Mouse (Mus musculus) forebrain, embryonic 15.5 days (tissue): ENCODE measurements around the gene Ddah1. TPM values are rescaled to one million over a fixed set of nuclear protein-coding genes. Genes with fewer than 3 reads are reported as not detected.

Source experiments
- ATAC-seq: fragments of 200-750 bp; cut with Nextera tagmentation; replicated peaks from 2 replicates; pipeline ENCODE4 v1.8.0; 2017; ENCODE audit warnings: mild to moderate bottlenecking, moderate TSS enrichment, moderate library complexity
- H3K27ac ChIP-seq: fragments of 300-500 bp; sonication (generic); replicated peaks from 2 replicates; pipeline ENCODE4 v1.5.1; 2015; ENCODE audit warnings: mild to moderate bottlenecking, inconsistent platforms
- H3K27me3 ChIP-seq: fragments of 300-500 bp; sonication (generic); 2 replicates; pipeline ENCODE4 v1.6.1; 2015; ENCODE audit warnings: inconsistent platforms
- H3K36me3 ChIP-seq: fragments of 300-500 bp; sonication (generic); 2 replicates; pipeline ENCODE4 v1.6.1; 2015; ENCODE audit warnings: mild to moderate bottlenecking, inconsistent platforms
- H3K4me1 ChIP-seq: fragments of 300-500 bp; sonication (generic); 2 replicates; pipeline ENCODE4 v1.6.1; 2015; ENCODE audit warnings: inconsistent platforms
- H3K4me2 ChIP-seq: fragments of 300-500 bp; sonication (generic); replicated peaks from 2 replicates; pipeline ENCODE4 v1.6.1; 2015; ENCODE audit warnings: mild to moderate bottlenecking, inconsistent platforms
- H3K4me3 ChIP-seq: fragments of 300-500 bp; sonication (generic); 2 replicates; pipeline ENCODE4 v1.5.1; 2015; ENCODE audit warnings: mild to moderate bottlenecking, inconsistent platforms
- H3K9ac ChIP-seq: fragments of 300-500 bp; sonication (generic); replicated peaks from 2 replicates; pipeline ENCODE4 v1.6.1; 2015; ENCODE audit warnings: mild to moderate bottlenecking, inconsistent platforms
- H3K9me3 ChIP-seq: fragments of 300-500 bp; sonication (generic); 2 replicates; pipeline ENCODE4 v1.6.1; 2016; ENCODE audit warnings: inconsistent platforms
- WGBS: fragments of 180-500 bp; shearing (Covaris S2); methylation state at CpG from one replicate; pipeline ENCODE4 v1.1.7; 2015; ENCODE audit warnings: mixed read lengths; 5-methylcytosine and 5-hydroxymethylcytosine counted together
- polyA plus RNA-seq: library from polyadenylated mRNA; unstranded; fragments of >200 nt; fragmentation: Nextera tagmentation; extraction: Ambion mirVana; gene quantifications from 2 replicates; pipeline ENCODE4 v1.2.1, GENCODE M21; 2015

Gene Ddah1
- polyA plus RNA-seq, 1 experiment from 2014 or later = 162 TPM

DNA sequence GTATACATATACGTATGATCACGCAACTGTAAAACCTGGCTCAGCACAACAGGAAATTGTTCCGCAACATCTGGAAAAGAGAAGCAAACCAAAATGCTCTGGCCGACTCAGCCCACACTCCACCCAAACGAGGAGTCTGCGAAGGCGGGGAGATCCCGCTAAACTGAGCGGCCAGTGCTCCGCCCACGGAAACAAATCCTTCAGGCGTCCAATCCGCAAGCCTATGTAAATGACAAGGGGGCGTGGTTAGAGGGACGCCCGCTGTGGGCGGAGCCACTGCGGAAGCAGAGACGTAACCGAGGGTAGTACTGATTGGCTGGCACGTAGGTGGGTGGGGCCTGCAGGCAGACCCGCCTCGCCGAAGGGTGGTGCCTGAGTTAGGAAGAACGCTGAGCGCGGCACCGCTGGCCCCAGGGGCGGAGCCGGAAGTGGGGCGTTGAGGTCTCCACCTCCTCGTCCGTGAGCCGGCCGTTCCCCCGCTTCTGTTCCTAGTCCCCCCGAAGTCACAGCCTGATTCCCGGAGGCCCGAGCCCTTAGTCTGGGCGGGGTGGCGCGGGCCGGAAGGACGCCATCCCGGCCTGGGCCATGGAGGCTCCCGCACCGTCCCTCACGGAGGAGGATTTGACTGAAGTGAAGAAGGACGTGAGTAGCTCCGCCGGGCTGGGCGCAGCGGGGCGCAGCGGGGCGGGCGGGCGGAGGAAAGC is 165.6 kb downstream of the Ddah1 start:
- under 1% methylated on average over 55 of the region's 58 CpGs for WGBS
- ATAC-seq = peak; percentile 100

GRCm38 (mm10) chr3:145924649-145925337 is 166.3 kb downstream of the Ddah1 start:
- Histone ChIP-seq H3K27ac (peak overlapping the region; percentile 90), H3K9ac (peak overlapping the region; percentile 74), H3K36me3 (no peaks in the 10 kb centered on the region), H3K27me3 (no peaks in the 10 kb centered on the region), H3K4me3 (peak overlapping the region; percentile 67), H3K4me1 (peaks cover 20% of the 10 kb centered on the region), H3K9me3 (no peaks in the 10 kb centered on the region), H3K4me2 (peak overlapping the region; percentile 69)
- peak; percentile 11; the same call in 1 of the 2 replicates for ATAC-seq
- 5% methylated on average over 39 of the region's 39 CpGs for WGBS

More for the DNA sequence above, 165.6 kb downstream of the Ddah1 start:
- Histone ChIP-seq H3K27me3 (no peaks in the 10 kb centered on the region), H3K4me1 (peaks cover 20% of the 10 kb centered on the region), H3K36me3 (no peaks in the 10 kb centered on the region), H3K9ac (peak overlapping the region; percentile 74), H3K4me3 (peak overlapping the region; percentile 67), H3K27ac (peak overlapping the region; percentile 90), H3K4me2 (peak overlapping the region; percentile 69), H3K9me3 (no peaks in the 10 kb centered on the region)

DNA sequence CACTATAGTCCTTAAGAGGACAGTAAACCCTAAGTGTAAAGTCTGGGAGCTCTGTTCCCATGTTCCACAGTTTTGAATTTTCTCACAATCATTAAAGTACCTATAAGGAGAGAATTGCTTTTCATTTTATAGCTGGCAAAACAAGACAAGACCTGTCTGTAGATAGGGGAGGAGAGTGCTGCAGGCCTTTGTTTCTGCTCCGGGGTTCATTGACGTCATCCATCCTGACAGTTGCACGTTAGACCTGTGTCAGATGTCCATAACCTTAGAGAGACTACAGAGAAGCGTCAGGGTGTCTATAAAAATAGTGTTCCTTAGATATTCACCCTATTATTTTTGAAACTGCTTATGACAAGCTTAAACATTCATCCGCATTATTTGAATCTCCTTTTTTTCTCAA is 167.0 kb downstream of the Ddah1 start:
- Histone ChIP-seq H3K4me1 (peaks cover 20% of the 10 kb centered on the region), H3K9me3 (no peaks in the 10 kb centered on the region), H3K9ac (peak overlapping the region; percentile 74), H3K4me3 (peak overlapping the region; percentile 67), H3K4me2 (peak overlapping the region; percentile 69), H3K27me3 (no peaks in the 10 kb centered on the region), H3K36me3 (no peaks in the 10 kb centered on the region), H3K27ac (no peak overlapping the region)
- ATAC-seq = no peak
- 65% methylated on average over 5 of the region's 5 CpGs for WGBS

GRCm38 (mm10) chr3:145929525-145930400 is 171.3 kb downstream of the Ddah1 start:
- peaks cover 15% of the 10 kb centered on the region for H3K4me1 ChIP-seq
- H3K9ac ChIP-seq = no peak overlapping the region
- no peak overlapping the region for H3K4me2 ChIP-seq
- H3K9me3 ChIP-seq = no peaks in the 10 kb centered on the region
- H3K27me3 ChIP-seq = no peaks in the 10 kb centered on the region
- 76% methylated on average over 7 of the region's 7 CpGs for WGBS
- no peak for ATAC-seq
- no peak overlapping the region for H3K27ac ChIP-seq
- H3K4me3 ChIP-seq = no peak overlapping the region
- peaks cover 16% of the 10 kb centered on the region for H3K36me3 ChIP-seq

DNA sequence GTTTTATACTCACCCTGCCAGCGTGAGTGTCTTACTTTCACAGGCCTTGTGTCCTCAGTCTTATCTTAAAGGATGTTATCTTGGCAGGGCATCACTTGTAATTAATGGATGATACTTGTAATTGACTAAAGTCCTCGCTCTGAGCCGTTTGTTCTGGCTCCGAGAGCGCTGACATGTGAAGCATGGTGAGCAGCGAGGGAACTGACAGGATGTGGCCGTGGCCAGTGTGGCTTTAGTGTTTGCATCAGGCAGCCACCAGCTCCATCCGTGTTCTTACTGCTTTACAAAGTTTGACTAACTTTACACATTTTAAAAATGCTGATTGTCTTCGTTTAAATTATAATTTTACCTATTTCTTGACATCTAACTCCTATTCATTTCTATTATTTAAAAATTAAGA is 175.4 kb downstream of the Ddah1 start:
- no peaks in the 10 kb centered on the region for H3K9me3 ChIP-seq
- peaks cover 10% of the 10 kb centered on the region for H3K4me1 ChIP-seq
- H3K36me3 ChIP-seq = peaks cover 16% of the 10 kb centered on the region
- H3K4me2 ChIP-seq = no peak overlapping the region
- H3K27me3 ChIP-seq = no peaks in the 10 kb centered on the region
- no peak overlapping the region for H3K4me3 ChIP-seq
- no peak overlapping the region for H3K27ac ChIP-seq
- no peak overlapping the region for H3K9ac ChIP-seq
- ATAC-seq = no peak
- 90% methylated on average over 9 of the region's 9 CpGs for WGBS

DNA sequence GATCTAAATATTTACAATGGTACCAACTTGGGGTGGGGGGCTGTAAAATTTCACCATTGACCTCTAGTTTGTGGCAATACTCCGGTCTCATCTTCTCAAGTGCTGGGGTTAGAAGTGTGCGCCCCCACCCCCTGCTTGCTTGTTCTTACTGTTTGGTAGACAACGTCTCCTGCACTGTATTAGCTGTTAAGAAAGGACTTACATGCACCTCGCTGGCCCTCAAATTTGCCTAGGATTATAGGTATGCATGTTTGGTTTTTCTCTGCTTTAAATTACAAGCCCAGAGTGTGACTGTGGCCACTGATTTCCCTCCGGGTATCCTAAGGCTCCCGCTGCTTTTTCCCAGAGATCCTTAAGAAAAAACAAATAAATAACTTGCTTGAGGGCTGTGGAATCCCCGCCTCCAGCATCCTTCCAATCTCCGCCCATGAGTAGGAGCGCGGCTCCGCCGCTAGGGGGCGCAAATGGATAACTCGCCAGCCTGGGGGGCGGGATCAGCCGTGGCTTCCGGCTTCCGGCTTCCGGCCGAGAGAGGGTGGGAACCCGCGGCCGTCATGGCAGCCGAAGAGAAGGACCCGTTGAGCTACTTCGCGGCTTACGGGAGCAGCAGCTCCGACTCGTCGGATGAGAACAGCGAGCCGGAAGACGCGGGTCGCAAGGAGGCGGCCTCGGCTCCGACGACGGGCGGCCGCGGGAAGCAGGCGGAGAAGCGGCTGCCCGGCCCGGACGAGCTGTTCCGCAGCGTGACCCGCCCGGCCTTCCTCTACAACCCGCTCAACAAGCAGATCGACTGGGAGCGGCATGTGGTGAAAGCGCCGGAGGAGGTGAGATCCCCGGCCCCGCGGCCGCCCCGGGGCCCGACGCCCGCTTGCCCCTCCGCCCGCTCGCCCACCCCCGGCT is 179.3 kb downstream of the Ddah1 start, which contains the start of gene 2410004B18Rik:
2410004B18Rik (plus strand) TSS at position 510 of the 900 bp plus-strand sequence.
- WGBS = 1% methylated on average over 68 of the region's 70 CpGs
- peaks cover 32% of the 10 kb centered on the region for H3K4me1 ChIP-seq

DNA sequence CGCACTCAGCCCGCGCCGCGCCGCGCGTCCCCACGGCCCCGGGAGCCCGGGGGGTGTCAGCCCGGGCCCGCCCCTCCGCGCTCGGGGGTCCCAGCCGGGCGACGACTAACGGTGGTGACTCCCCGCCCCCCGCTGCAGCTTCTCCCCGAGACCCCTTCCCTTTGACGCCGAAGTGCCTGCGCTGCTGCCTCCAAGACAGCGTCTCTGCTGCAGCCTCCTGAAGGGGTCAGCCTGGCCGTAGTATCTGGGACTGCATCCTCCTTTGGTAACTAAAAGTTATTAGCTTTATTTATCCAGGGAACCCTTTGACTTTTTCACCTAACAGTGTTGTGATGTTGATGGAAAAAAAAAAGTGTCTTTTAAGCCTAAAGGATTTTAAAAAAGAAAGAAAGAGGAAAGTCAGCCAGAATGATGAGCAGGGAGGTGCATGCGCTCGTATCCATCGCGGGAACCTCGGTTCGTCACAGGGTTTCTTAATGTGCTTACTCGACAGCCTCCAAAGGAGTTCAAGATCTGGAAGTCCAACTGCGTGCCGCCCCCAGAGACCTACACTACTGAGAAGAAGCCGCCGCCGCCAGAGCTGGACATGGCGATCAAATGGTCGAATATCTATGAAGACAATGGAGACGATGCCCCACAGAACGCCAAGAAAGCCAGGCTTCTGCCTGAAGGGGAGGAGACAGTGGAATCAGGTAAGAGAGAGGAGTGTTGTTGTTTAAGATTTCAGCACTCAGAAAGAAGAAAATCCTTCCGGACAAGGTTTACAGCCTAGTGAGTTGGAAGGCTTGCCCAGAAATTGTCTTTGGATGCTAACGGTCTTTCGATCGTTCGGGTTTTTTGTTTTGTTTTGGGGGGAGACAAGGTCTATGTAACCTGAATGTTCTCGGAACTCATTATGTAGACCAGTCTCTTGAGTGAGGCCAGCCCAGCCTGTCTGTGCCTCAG is 180.2 kb downstream of the Ddah1 start:
- Histone ChIP-seq H3K4me2 (peak overlapping the region; percentile 81), H3K36me3 (peaks cover 12% of the 10 kb centered on the region), H3K27ac (peak overlapping the region; percentile 84), H3K4me1 (peaks cover 32% of the 10 kb centered on the region), H3K27me3 (no peaks in the 10 kb centered on the region), H3K4me3 (peak overlapping the region; percentile 97), H3K9me3 (no peaks in the 10 kb centered on the region), H3K9ac (peak overlapping the region; percentile 97)
- peak; percentile 9 for ATAC-seq
- WGBS = 20% methylated on average over 47 of the region's 50 CpGs

More for the DNA sequence above, 179.3 kb downstream of the Ddah1 start, which contains the start of gene 2410004B18Rik:
- peak within 1 kb of the TSS; percentile 97 for H3K9ac ChIP-seq
- peak within 1 kb of the TSS; percentile 97 for H3K4me3 ChIP-seq
- H3K9me3 ChIP-seq = no peaks in the 10 kb centered on the region
- H3K27ac ChIP-seq = peak within 1 kb of the TSS; percentile 84
- H3K4me2 ChIP-seq = peak within 1 kb of the TSS; percentile 81
- H3K27me3 ChIP-seq = no peaks in the 10 kb centered on the region
- ATAC-seq = peak; percentile 96
- peaks cover 16% of the 10 kb centered on the region for H3K36me3 ChIP-seq

DNA sequence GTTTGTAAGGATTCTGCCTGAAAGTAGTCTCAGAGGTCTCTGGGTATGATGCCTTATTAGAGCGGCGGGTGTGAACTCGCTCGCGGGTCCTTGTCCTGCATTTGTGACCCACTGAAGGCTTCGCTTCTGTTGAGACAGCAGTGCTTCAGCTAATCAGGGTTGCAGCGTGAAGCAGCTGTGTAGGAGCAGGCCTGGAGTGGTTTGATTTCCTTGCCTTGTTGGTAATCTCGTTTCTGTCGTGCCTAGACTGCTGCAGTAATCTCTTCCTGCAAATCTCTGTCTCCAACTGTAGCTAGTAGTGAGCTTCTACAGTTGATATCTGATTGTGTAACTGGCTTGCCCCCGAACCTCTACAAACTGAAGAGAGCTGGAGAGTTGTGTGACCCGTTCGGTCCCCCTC is 180.9 kb downstream of the Ddah1 start:
- WGBS = 80% methylated on average over 12 of the region's 12 CpGs
- no peak for ATAC-seq
- H3K27ac ChIP-seq = no peak overlapping the region

DNA sequence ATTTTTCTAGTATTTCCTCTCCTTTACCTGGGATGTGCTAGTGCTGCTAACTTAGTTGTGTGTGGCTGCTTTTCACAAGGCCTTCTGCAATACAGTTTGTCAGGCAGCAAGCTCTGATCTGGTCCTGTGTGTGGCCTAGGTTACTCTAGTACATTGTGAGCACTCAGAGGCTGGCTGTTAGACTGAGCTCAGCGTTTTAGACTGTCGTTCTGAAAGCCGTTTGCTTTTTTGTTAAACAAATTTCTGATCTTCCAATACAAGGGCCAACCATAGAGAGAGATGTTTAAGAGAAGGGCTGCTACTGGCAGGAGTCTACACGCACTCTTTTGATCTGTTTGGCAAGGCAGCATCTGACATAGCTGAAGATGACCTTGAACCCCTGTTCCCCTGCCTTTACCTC is 181.5 kb downstream of the Ddah1 start:
- Histone ChIP-seq H3K27ac (no peak overlapping the region), H3K4me3 (no peak overlapping the region), H3K27me3 (no peaks in the 10 kb centered on the region), H3K4me2 (no peak overlapping the region), H3K9ac (0 out of 2 replicates have a peak overlapping the region, but pooled peaks have one; percentile 7), H3K4me1 (peaks cover 32% of the 10 kb centered on the region), H3K9me3 (no peaks in the 10 kb centered on the region), H3K36me3 (peaks cover 24% of the 10 kb centered on the region)
- 77% methylated on average over 4 of the region's 4 CpGs for WGBS
- no peak for ATAC-seq

More for the DNA sequence above, 180.9 kb downstream of the Ddah1 start:
- Histone ChIP-seq H3K9ac (peak overlapping the region; percentile 97), H3K27me3 (no peaks in the 10 kb centered on the region), H3K4me3 (peak overlapping the region; percentile 97), H3K4me2 (peak overlapping the region; percentile 81), H3K4me1 (peaks cover 32% of the 10 kb centered on the region), H3K36me3 (peaks cover 18% of the 10 kb centered on the region), H3K9me3 (no peaks in the 10 kb centered on the region)

DNA sequence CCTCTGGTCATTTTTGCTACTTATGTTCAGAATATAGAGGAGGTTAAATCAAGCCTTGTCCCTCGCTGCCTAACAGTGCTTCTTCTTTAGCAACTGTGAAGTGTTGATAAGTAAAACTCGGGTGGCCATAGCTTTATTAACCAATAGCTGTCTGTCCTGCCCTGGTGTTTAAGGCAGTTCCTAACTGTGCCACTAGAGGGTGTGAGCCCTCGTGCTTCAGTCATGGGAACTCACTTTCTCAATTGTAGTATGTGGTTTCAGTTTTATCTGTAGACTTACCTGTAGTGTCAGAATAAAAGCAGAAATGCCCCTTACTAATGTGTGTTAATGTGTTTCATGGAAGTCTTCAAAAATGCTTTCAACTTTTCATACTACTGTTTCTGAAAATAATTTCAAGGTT is 183.5 kb downstream of the Ddah1 start:
- Histone ChIP-seq H3K9ac (no peak overlapping the region), H3K27ac (no peak overlapping the region), H3K27me3 (no peaks in the 10 kb centered on the region), H3K4me3 (no peak overlapping the region), H3K9me3 (no peaks in the 10 kb centered on the region), H3K4me2 (no peak overlapping the region), H3K36me3 (peaks cover 33% of the 10 kb centered on the region), H3K4me1 (peaks cover 32% of the 10 kb centered on the region)
- no peak for ATAC-seq
- WGBS = 13% methylated on average over 3 of the region's 3 CpGs
